Mouse (Mus musculus) inflammation-experienced regulatory T-cells (primary cell): ENCODE measurements around the gene Slc15a5. TPM values are rescaled to one million over a fixed set of nuclear protein-coding genes. Genes with fewer than 3 reads are reported as not detected.

Source experiments
- polyA plus RNA-seq, 2 experiments: library from polyadenylated mRNA; unstranded; fragments of 100-300 nt; shearing (Covaris generic); gene quantifications; one replicate each; pipeline ENCODE4 v1.2.1; 2017

The Slc15a5 gene
- under 1 TPM in 1 of 2 experiments, not detected in 1; 0.16 TPM for polyA plus RNA-seq

DNA sequence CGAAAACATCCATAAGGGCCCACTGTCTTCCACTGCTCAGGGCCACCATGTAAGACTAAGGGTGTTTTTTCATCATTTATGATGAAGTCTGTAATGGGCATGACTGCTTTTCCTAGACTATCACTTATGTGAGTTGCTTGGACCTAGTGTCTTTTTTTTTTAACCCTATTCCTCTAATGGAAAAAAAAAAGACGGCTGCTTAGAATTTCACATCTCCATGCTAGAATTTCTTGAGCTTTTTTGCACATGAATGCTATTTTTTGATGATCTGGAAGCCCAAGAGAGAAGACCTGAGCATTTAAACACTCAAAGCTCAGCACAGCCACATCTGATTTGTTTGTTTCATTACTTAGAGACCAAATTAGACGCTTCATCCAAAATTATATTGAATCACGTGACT, at the start of gene Slc15a5:
Gene Slc15a5, minus strand, starts transcription at position 101 of the 400 bp plus-strand sequence.

Other genes with a start within 250 kb of the Slc15a5 start
- 1 to 10 TPM in 1 of 2 experiments, not detected in 1; 1.8 TPM for gene Mgst1, start 60.4 kb upstream of the Slc15a5 start, polyA plus RNA-seq